Mouse (Mus musculus): ENCODE results near the gene Lpp.

Lpp gene

DNA sequence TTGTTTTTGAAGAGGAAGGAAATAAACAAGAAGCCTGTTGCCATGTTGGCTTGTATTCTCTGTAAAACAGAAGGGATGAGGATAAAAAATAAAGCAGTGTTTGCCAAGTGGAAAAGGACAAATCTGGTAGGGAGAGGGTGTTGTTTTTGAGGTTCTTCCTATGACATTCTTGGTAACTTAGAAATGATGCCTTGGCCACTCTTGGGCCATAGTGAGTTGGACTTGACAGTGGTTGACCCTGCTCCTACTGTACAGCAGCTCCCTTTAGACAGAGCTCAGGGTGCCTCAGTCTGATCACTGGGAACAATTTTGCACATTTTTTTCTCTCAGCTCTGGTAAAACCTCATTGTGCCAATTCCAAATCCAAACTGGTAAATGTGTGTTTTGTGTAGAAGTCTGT is 270.8 kb downstream of the Lpp start:
- in situ Hi-C loops (cut with MboI) = no loop called here

DNA sequence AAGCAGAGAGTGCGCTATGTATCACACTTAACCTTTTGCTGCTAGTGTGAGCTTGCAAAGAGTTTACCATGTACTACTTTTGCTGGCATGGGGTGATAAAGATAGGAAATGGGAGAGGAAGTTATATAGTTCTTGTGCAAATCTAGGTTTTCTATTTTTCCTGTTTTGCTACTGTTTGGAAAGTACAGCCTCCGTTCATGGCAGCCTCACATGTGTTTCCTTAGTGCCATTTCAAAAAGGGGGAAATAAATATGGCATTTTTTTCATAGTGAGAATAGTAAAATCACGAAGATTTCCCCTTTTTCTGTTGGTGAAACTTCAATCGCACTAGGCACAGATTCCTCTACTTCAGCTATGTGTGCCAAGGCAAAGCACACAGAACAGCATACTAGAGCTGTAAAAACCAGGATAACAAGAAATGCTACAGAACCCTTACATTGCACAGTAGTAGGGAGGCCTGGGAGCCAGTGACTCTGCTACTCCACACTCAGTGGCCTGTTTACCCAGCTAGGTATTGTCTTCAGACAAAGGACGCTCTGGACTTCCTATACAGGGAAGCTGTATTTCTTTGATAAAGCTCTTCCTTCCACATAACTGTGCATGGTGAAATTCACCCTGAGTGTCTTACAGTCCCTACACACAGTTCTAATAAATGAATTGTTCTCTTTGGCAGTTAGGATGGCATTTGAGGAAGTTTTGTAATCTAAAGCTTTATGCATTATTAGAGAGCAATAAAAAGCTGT is 276.6 kb downstream of the Lpp start:
- in situ Hi-C loops (cut with MboI) = no loop called here

DNA sequence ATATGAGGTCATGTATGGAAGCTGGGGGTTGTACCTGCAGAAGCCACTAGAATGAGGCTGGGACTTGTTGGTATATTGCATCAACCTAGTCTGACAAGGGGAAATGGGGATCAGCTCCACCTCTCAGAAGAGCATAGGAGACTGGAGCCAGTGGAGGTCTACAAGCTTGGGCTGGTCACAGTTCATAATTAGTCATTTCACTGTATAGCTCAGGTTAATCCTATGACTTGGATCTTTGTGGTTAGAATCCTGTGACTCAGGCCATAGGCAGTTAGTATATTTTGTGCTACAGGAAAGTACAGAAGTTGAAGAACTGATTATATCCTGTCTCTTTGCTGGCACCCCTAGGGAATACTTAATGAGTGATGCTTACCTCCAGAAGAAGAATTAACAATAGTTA is 285.6 kb downstream of the Lpp start:
- in situ Hi-C loops (cut with MboI) = no loop called here

DNA sequence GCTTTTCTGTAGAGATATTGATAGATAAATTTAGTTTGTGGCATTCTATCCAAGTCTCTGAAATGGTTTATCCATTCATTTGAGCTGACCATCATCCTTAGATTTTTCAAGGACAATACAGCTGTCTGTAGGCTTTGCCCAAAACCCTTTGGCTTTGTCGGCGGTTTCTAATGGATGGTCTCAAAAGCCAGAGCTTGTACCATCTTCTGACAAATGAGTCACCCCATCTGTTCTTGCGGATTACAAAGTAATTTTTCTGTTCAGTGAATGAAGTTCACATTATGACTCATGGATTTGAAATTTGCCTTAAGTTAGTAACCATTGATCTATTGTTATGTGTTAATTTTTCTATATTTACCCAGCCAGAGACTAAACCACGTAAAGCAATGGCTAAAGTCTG is 301.8 kb downstream of the Lpp start:
- in situ Hi-C loops (cut with MboI) = no loop called here

DNA sequence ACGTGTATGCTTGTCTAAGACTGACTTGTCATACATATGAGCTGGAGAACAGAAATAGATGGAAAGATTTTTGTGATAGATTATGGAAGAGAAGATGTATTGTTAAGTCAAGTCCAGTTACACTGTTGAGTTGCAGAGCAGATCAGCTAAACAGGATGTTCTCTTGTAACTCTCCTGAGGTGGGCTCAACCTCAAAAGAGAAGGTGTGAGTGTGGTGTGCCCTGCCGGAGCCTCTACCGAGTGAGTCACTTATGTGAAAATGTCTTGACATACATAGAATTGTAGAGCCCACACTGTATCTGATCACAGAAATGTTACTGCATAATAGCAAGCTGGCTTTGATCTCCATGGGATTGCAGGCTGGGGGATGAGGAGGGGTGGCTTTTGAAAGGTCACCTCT is 310.9 kb downstream of the Lpp start:
- in situ Hi-C loops (cut with MboI) = no loop called here

DNA sequence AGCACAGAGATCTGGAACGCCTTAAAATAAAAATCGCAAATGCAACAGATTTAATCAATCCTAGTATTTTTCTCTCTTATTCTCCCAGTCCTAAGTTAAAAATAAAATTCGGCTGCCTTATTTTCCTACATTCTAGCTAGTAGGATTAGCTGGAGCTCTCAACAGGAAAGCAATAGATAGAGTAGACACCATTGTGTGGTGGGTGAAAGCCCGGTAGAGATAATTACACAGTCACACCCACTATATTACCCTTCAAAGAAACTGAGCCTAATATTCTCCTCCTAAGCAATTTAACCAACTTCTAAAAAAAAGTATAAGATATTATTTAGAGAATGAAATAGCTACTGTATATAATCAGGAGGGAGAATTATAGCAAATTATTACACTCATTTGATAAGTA is 330.3 kb downstream of the Lpp start:
- in situ Hi-C loops (cut with MboI) = no loop called here

DNA sequence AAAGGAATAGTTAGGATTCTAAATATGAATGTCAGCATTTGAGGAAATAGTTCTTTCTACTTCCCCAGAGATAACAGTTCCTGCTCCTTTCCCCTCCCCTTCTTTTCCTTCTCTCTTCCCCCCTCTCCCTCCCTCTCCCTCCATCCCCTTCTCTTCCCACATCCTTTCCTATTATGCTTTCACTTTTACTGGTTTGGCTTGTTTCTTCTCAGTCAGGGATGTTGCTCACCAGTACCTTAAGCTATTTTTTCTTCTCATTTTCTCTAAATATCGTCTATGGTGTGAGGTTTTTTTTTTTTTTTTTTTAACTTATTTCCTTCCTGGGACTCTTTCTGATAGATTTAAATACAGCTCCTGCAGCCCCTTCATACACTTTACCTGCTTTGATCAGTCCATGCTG is 339.4 kb downstream of the Lpp start:
- in situ Hi-C loops (cut with MboI) = no loop called here

DNA sequence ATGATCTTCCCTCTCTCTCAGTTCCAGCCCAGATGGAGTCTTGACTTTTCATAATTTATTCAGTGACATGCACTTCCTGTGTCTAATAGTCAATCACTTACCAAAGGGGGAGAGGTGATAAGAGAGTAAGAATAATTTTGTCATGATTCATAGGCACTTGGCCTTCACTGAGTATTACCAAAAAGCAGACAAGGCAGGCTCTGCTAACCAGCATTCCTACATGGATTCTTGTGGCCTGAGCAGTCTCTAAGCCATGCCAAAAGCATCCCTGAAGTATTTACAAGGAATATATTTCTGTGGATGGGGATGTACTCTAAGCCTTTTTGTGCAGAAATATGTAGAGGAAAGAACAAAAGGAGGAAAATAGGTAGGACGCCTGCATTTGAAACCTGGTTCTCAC is 340.0 kb downstream of the Lpp start:
- in situ Hi-C loops (cut with MboI) = no loop called here

DNA sequence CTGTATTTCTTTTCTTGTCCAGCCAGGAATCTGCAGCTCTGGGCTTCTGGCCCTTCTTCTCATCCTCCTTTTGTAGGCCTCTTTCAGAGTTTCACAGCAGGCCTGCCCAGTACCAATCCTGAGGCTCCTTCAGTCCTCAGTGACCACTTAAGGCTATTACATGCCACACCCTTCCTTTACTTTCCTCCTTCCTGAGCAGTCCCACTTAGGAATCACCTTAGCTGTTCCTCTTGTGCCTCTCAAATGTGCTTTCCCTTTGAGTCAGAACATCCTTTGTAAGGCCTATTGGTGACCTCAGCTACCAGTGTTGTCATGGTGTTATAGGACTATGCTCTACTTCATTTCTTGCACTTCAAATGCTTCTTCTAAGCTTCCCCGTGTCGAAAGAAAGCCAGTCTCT is 342.4 kb downstream of the Lpp start:
- in situ Hi-C loops (cut with MboI) = no loop called here

DNA sequence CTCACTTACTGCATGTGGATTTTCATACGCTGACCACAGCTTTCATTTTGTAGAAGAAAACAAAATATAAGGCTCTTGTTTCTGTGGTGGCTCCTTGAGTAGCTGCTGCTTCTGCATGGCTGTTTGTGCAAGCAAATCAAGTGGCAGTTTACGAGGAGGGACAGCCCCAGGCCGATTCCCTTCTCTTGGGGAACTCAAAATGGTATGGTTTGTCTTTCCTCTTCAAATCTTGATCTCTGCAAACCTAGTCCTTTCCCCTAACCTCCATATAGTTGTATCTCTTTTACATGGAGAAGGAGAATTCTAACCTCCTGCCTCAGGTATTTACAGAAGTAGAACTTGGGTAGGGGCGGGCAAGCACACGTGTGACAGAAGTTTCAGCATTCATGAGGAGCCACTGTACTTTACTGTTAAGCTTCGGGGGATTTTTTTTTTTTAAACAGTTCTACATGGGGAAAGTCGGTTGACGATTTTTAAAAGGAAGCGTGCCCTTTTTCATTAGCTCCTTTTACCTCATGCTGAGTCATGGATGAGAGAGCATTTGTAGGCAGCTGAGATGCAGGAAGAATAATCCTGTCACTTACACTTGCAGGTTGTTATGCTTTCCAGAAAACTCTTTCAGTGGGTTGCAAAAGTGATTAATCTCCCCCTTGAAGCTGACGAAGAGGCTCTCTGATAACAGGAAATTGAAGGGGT is 344.2 kb downstream of the Lpp start:
- in situ Hi-C loops (cut with MboI) = no loop called here

DNA sequence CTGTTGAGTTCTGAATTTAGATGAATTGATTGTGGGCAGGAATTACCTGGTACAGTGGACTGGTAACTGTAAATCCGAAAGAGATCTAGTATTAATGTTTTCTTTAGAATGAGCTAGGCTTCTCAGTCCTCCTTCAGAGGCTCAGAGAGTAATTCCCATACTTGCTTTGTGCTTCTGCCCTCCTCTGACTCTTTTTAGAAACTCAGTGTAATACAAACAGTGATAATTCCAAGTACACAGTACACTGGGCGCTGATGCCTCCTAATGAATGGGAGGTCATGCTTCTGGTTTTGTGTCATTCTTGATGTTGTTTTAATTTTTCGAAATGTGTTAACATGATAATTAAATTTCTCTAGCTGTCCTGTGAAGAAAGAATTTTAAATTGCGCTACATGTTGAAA is 347.4 kb downstream of the Lpp start:
- in situ Hi-C loops (cut with MboI) = no loop called here

DNA sequence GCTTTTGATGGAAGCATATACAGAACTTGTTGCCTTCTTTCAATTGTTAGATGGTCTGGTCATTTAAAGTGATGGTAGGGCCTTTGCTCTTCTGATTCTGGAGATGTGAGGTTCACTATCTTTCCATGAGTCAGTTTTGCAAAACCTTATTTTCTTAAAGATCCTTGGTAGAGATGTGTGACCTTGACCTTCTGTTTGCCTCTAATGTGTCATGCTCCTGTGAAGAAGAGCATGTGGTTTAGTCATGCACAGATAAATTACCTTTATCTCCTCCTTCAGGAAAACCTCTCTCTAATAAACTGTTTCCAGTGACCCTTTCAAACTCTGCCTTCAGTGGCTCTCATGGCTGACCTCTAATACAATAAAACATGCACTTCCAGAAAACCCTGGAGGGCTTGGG is 356.5 kb downstream of the Lpp start:
- in situ Hi-C loops (cut with MboI) = no loop called here

DNA sequence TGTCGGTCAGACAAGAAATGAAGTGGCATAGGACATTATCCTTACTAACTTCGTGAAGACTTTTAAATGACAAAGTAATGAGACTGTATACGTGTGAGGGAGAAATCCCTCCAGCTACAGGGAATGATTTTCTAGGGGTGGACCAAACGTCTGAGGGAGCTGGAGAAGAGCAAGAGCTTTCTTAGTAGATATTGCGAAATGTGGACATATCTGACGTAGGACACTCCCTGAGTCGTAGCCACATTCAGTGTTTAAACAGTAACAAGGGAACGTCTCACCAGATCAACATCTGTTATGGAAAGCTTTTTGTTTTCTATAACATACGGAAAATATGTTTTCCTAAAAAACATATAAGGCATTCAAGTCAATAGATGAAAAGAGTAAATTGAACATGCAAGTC is 362.8 kb downstream of the Lpp start:
- in situ Hi-C loops (cut with MboI) = no loop called here

DNA sequence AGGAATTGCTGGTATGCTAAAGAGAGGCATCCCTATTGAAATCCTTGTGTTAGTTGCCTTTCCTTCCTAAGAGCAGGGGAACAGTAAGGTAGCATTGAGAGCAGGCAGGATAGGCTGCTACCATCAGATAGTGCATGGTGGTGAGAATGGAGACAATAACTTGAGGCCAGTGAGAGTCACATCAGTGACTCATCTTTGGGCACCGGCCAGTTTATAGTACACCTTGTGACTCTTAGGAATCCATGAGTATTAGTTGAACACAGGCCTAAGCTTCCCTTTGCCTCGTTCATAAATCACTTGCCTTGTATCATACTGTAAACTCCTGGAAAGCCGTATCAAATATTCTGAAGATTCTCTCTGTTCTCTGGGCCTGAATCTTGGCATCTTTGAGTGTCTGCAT is 372.7 kb downstream of the Lpp start:
- in situ Hi-C loops (cut with MboI) = no loop called here

DNA sequence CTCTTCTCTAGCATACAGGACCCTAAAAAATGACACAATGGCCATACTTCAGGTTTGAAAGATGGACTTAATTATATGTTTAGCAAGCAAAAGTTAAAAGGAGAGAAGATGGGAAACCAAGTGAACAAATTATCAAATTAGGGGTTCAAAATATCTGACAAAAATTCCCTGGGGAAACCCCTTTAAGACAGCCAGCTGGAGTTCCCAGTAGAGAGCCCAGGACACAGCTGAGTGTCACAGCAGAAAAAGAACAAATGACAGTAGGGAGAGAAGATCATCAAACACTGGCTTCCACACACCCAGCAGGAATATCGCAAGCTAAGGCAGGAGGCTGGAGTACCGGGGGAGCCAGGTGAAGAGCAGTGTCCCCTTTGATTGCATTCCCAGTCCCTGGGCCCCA is 373.3 kb downstream of the Lpp start:
- in situ Hi-C loops (cut with MboI) = no loop called here

DNA sequence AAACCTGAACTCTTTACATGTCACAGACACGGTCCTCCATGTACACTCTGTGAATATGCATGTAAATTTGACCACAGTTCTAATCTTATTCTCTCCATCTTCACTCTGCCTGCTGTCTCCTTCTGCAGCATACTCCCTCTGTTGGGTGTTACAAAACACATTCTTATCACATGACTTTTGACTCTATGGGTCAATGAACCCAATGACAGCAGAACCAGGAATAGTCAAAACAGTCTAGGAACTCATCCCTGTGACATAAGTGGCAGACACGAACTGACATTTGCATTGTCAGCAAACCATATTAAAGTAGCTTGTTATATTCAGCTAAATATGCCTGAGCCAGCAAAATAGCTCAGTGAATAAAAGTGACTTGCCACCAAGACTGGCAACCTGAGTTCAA is 383.7 kb downstream of the Lpp start:
- in situ Hi-C loops (cut with MboI) = no loop called here

DNA sequence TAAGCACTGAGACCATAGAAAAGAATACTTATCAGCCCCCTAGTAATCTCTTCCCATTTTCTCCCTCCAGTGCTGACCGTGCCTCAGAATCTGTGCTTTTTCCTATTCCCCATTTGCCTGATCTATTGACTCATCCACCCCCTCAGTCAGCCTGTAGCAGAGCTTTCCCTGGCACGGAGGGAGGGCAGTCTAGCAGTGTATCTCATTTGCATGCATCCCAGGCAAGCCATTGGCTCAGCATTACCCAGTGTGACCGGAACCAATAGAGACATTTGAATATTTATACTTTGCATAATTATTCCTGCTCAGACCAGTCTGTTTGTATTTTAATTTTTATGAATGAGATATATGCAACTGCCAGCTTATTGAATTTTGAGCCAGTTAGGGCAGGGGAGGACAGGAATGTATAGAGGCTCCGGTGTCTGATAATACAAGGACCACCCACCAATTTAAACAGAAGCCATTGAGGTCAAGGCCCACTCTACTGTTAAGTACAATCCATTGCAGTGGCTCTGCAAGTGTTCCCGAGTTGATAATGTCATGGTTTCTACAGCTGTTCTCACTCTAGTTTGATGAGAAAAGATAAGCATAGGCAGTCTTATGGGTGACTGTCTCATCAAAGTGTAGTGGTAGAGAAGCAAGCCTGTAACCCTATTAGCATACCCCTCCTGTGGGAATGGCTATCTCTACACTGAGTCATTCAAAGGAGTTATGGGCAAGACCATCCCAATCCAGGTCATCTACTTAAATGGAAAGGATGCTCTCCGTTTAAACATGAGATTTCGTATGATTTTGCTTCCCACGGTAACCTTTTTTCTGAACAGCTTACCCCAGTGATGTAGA is 385.3 kb downstream of the Lpp start:
- in situ Hi-C loops (cut with MboI) = no loop called here

DNA sequence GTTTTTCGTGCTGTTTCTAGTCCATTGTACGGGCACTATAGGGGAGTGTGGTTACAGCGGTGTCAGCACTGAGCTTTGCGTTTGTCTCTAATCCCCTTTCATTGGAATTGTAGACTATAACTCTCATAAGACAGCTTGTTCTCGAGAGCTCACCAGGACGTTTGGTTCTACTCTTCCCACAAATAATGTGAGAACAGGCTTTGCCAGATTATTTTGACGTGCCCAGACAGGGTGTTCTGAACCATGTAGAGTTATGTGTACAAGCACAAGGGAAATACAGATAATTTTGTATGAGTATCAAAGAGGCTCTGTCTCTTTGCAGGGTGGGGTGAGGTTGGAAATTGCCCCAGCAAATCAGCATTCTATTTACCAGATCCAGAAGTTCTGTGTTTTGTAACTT is 387.2 kb downstream of the Lpp start:
- in situ Hi-C loops (cut with MboI) = no loop called here

DNA sequence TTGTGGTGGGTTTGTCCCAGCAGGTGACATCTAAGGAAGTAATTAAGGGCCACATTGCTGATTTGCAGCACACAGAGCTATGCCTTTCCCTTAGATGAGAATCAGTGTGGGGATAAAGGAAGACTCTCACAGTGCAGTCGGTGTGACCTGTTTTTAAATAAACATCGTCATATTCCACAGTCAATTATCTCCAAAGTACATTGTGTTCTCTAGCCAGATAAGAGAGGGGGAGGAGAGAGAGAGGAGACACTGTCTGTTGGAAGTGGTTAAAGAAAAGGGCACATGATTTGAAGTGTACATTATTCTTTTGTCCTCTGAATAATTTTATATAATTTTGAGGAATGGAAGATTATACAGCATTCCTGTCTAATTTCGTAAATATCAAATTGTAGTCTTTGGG is 388.6 kb downstream of the Lpp start:
- in situ Hi-C loops (cut with MboI) = no loop called here

DNA sequence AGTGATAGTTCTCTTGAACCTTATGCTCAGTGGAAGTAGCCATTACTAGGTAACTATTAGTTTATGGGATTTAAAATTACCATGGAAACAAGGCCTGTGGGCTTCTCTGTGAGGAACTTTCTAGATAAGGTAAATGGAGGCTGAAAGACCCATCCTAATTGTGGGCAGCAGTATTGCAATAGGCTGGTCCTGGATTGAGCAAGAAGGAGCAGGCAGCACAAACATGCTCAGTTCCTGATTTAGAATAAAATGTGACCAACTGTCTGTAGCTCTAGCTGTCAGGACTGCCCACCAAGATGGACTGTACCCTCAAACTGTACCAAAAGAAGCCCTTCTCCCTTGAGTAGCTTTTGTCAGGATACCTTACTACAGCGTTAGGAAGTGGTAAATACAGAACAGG is 392.3 kb downstream of the Lpp start:
- in situ Hi-C loops (cut with MboI) = no loop called here

DNA sequence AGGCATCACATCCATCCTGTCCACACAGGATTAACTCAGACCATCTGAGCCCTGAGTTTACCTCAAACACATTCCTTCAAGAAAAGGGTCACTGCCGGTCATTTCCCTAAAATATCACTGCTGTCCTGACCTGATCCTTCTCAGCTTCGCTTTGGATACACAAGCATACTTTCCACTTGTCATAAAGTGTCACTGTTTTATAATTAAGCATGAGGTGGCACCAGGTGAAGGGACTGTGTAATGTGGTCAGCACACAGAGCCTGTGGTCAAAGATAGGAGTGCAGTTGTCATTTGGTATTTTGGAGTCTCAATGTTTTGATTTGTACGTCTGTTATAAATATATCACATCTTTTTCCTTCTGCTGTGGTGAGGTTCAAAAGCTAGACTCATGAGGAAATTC is 395.7 kb downstream of the Lpp start:
- in situ Hi-C loops (cut with MboI) = no loop called here

DNA sequence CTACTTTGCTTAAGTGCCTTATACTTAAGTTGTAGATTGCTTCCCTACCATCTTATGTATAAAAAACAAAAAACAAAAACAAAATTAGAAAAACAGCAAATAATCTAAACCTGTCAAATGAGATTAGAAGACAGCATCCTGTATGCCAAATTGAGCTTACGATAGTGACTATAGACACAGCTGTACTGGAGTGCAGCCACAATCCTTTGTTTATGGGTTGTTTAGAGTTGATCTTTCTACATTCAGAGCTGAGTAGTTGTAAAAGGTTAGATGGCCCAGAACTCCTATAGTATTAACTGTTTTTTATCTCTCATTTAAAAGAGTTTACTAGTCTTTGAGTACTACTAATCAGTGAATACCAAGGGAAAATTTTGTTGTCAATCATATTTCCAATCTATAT is 398.1 kb downstream of the Lpp start:
- in situ Hi-C loops (cut with MboI) = no loop called here

DNA sequence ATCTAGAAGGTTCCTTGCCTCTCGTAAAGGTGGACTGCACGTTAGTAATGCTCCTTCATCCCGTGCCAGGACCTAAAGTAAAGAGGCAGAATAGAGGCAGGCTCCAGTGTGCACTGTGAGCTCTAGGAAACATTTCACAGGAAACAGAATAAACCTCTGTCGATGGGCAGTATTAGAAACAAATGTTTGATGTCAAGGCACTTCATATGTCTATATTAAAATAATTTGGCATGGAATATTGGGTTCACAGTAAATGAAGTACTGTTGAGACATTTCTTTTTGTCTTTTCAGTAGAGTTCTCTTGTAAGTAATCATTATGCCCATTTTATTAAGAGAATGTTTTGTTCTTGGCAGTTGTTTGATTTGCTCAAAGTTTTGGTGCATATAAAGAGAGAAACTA is 398.7 kb downstream of the Lpp start:
- in situ Hi-C loops (cut with MboI) = no loop called here

All from mature B cell (primary cell).